Mouse (Mus musculus) T-cell, adult 2 months (primary cell): Measurements from ENCODE around the gene Gm14632.
"Not testable (repeated sequence)": the region's sequence is repeated elsewhere in the genome, so short reads cannot be mapped to it uniquely, and the experiment has no call there.

Experiments used
- DNase-seq: peaks from one replicate; pipeline ENCODE4 v3.0.0; 2022; ENCODE audit warnings: low spot score

The Gm14632 gene

GRCm38 (mm10) chrX:30329472-30329871 is at the start of gene Gm14632:
Gene Gm14632 (plus strand): TSS chrX:30329772.
- DNase-seq: not testable (repeated sequence)
